Mouse (Mus musculus) heart, embryonic 10.5 days (tissue): ENCODE measurements around the gene Trpm4. TPM values are rescaled to one million over a fixed set of nuclear protein-coding genes. Genes with fewer than 3 reads are reported as not detected.

ENCODE experiments used
- DNase-seq: peaks from one replicate; pipeline ENCODE4 v3.0.0-alpha.2; 2017; ENCODE audit warnings: low spot score
- H3K27ac ChIP-seq: fragments of 300-500 bp; sonication (generic); 2 replicates; pipeline ENCODE4 v1.5.1; 2016; ENCODE audit warnings: mild to moderate bottlenecking
- H3K27me3 ChIP-seq: fragments of 300-500 bp; sonication (generic); 2 replicates; pipeline ENCODE4 v1.6.1; 2016; ENCODE audit warnings: mild to moderate bottlenecking; ENCODE audit not compliant: poor library complexity, insufficient read depth, severe bottlenecking
- H3K36me3 ChIP-seq: fragments of 300-500 bp; sonication (generic); 2 replicates; pipeline ENCODE4 v1.6.1; 2016; ENCODE audit warnings: mild to moderate bottlenecking, moderate library complexity
- H3K4me1 ChIP-seq: fragments of 300-500 bp; sonication (generic); 2 replicates; pipeline ENCODE4 v1.6.1; 2016; ENCODE audit warnings: mild to moderate bottlenecking
- H3K4me3 ChIP-seq: fragments of 300-500 bp; sonication (generic); 2 replicates; pipeline ENCODE4 v1.5.1; 2016; ENCODE audit warnings: mild to moderate bottlenecking, moderate library complexity
- H3K9me3 ChIP-seq: fragments of 300-500 bp; sonication (generic); 2 replicates; pipeline ENCODE4 v1.6.1; 2016; ENCODE audit warnings: mild to moderate bottlenecking, moderate library complexity
- WGBS: fragments of 180-500 bp; shearing (Covaris S2); methylation state at CpG from one replicate; pipeline ENCODE4 v1.1.7; 2016; 5-methylcytosine and 5-hydroxymethylcytosine counted together
- polyA plus RNA-seq: library from polyadenylated mRNA; unstranded; fragments of >200 nt; fragmentation: Nextera tagmentation; extraction: Ambion mirVana; gene quantifications from 2 replicates; pipeline ENCODE4 v1.2.1, GENCODE M21; 2016

Gene Trpm4
- polyA plus RNA-seq, 1 experiment from 2014 or later = 13.5 TPM

DNA sequence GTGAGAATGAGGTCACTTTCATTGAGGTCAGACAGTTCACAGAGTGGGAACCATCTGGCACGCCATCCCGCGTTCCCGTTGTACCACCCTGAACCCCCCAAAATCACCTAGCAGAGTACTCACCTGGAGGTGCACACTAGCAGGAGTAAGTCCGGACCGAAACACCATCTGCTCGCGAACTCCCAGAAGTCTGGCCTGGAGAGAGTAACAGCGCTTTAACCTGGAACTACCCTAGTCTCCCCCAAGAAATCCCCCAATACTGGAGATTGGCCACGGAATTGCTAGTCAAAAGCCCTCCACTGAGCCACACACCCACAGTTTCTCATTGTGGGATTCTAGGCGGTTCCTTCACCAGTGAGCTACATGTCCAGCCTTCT lies 6.5 kb upstream of the Trpm4 start:
- 4% methylated on average over 11 of the region's 11 CpGs for WGBS
- Histone ChIP-seq H3K4me1 (peaks cover 72% of the 10 kb centered on the region), H3K4me3 (peak overlapping the region; percentile 64)

DNA sequence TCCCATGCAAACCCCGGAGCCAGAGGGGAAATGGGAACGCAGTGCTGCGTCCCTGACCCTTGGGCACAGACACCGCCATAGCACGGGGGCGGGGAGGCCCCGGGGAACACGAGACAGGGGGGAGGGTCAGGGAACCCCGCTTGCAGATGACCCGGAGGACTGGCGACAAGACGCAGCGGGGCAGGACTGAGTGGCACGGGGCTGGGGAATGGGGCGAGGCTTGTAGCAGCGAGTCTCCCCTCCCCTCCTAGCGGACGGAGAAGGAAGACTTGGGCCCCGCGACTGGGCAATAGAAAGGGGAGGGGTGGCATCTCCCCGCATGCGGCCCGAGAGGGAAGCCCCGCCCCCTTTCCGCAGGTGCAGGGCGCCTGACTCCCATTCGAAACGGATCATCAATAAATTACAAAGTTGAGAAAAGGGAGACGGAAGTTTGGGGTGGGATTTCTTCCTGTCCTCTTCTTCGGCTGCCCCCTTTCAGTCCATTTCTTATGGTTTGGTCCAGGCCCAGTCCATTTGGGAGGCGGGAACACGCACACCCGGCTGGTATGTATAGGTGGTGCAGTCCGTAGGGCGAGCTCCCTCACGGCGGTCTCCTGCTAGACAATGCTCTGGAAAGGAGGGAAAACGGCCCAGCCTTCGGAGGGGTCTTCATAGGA lies 6.0 kb upstream of the Trpm4 start:
- peaks cover 77% of the 10 kb centered on the region for H3K4me1 ChIP-seq
- H3K27ac ChIP-seq = peak overlapping the region; percentile 89
- under 1% methylated on average over 34 of the region's 39 CpGs for WGBS
- H3K27me3 ChIP-seq = peaks cover 26% of the 10 kb centered on the region
- H3K36me3 ChIP-seq = no peaks in the 10 kb centered on the region
- H3K4me3 ChIP-seq = peak overlapping the region; percentile 64
- peak; percentile 92 for DNase-seq
- no peaks in the 10 kb centered on the region for H3K9me3 ChIP-seq

More for the DNA sequence above, 6.5 kb upstream of the Trpm4 start:
- peak overlapping the region; percentile 89 for H3K27ac ChIP-seq
- H3K36me3 ChIP-seq = no peaks in the 10 kb centered on the region
- DNase-seq = no peak
- no peaks in the 10 kb centered on the region for H3K9me3 ChIP-seq
- peaks cover 26% of the 10 kb centered on the region for H3K27me3 ChIP-seq

DNA sequence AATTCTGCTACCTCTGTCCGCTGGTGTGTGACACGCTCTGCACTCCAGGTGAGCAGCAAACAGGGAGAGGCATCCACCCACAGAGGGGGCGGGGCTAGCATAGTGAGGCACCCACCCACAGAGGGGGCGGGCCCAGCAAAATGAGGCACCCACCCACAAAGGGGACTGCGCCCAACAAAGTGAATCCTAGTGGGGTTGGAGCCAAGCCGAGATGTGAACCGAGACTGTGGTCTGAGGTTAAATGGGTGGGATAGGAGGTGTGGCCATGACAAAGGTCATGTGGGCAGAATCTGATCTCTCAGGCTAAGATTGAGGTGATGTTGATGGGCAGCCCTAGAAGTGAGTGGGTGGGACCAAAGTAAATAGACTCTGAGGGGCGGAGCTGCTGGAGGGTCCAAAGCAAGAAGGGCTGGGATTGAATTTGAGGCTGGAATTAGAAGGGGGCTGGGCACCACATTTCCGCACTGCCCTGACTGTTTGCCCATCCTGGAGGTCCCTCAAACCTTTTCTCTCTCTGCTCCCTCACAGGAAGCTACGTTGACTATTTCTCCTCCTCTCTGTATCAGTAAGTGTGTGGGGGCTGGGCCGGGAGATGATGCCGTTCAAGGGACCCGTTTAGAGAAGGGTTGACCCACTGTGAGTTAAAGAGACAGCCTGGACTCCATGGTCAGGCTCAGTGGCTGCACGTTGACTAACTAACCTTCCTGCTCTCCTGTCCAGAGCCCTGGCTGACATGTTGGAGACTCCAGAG lies 4.8 kb upstream of the Trpm4 start:
- WGBS = 3% methylated on average over 14 of the region's 14 CpGs

DNA sequence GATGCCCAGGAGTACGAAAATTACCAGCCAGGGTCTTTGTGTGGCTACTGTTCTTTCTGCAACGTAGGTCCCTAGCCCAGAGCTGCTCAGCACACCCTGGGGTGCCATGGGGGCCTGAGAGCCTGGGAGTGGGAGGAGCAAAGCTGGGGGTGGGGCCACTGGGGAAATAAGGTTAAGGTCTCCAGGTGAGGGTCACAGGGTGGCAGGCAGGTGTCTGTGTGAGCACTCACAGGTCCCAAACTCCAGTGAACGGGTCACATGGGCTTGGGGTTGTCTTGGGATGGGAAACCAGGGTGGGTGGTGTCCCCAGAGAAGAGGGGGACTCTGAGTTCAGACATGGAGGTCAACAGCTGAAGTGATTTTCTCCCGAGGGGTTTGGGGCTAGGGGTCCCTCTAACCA lies 3.9 kb upstream of the Trpm4 start:
- Histone ChIP-seq H3K4me1 (peaks cover 90% of the 10 kb centered on the region), H3K9me3 (no peaks in the 10 kb centered on the region), H3K4me3 (peak overlapping the region; percentile 64), H3K36me3 (no peaks in the 10 kb centered on the region), H3K27me3 (0 out of 2 replicates have a peak, but pooled peaks cover 16% of the 10 kb centered on the region), H3K27ac (peak overlapping the region; percentile 48; the same call in 1 of the 2 replicates)
- 14% methylated on average over 4 of the region's 4 CpGs for WGBS
- DNase-seq = no peak

More for the DNA sequence above, 4.8 kb upstream of the Trpm4 start:
- H3K4me3 ChIP-seq = peak overlapping the region; percentile 64
- no peaks in the 10 kb centered on the region for H3K9me3 ChIP-seq
- peaks cover 22% of the 10 kb centered on the region for H3K27me3 ChIP-seq
- H3K36me3 ChIP-seq = no peaks in the 10 kb centered on the region
- peaks cover 83% of the 10 kb centered on the region for H3K4me1 ChIP-seq
- H3K27ac ChIP-seq = peak overlapping the region; percentile 89
- DNase-seq = no peak

DNA sequence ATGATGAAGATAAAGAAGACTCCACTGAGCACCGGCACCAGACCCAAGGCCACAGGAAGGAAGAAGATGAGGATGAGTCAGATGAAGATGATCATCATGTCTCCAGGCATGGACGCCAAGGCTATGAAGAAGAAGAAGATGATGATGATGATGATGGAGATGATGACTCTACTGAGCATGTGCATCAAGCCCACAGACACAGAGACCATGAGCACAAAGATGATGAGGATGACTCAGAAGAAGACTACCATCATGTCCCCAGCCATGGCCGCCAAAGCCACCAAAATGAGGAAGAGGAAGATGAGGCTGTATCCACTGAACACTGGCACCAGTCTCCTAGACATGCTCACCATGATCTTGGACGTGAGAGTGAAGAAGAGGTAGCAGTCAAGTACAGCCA lies 2.7 kb upstream of the Trpm4 start:
- no peaks in the 10 kb centered on the region for H3K9me3 ChIP-seq
- H3K4me1 ChIP-seq = peaks cover 97% of the 10 kb centered on the region
- 93% methylated on average over 4 of the region's 4 CpGs for WGBS
- no peak for DNase-seq
- no peaks in the 10 kb centered on the region for H3K36me3 ChIP-seq
- peak overlapping the region; percentile 64; the same call in 1 of the 2 replicates for H3K4me3 ChIP-seq
- no peak overlapping the region; the same call in 1 of the 2 replicates for H3K27ac ChIP-seq
- H3K27me3 ChIP-seq = 0 out of 2 replicates have a peak, but pooled peaks cover 16% of the 10 kb centered on the region

DNA sequence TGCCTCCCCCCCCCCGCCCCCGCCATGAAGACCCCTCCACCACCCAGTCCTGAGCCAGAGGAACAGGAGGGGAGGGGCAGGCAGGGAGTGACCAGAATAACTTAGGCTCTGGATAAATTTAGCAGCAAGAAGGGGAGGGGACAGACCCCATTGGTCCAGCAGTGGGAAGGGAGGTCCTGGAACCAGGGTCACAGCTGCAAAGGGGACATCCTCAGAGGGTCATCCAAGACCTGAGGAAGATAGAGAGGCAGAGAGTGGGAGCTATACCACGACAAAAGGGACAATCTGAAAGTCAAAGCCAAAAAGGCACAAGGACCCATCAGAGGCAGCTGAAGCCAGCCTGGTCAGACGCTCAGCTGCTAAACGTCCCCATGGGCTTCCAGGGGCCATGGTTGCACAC lies 1.5 kb upstream of the Trpm4 start, which contains the start of gene Hrc:
Gene Hrc (plus strand): TSS at position 235 of the 400 bp plus-strand sequence.
- H3K9me3 ChIP-seq = no peaks in the 10 kb centered on the region
- H3K36me3 ChIP-seq = no peaks in the 10 kb centered on the region
- peak within 1 kb of the TSS; percentile 88 for H3K27ac ChIP-seq
- peaks cover 97% of the 10 kb centered on the region for H3K4me1 ChIP-seq
- DNase-seq = no peak
- 19% methylated on average over 5 of the region's 5 CpGs for WGBS
- H3K27me3 ChIP-seq = 0 out of 2 replicates have a peak, but pooled peaks cover 16% of the 10 kb centered on the region
- H3K4me3 ChIP-seq = peak within 1 kb of the TSS; percentile 69

DNA sequence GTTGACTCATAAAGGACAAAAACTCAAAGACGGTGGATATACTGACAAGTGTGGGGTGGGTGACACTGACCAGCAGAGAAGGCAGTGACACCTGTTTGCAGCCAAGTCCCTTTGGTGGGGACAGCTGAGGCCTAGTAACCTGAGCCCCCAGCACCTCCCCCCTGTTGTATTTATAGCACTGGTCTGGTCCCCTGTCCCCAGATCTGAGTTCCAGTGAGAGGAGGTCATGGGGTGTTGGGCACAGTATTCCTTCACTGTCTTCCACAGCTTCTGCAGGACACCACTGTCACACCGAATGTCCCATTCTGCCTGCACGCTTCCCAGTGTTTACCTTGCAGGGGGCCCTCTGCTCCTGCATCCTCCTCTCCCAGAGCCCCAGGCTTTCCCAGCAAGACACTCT lies 1.0 kb upstream of the Trpm4 start:
- Histone ChIP-seq H3K27ac (peak overlapping the region; percentile 88), H3K36me3 (no peaks in the 10 kb centered on the region), H3K27me3 (0 out of 2 replicates have a peak, but pooled peaks cover 16% of the 10 kb centered on the region), H3K4me1 (peaks cover 93% of the 10 kb centered on the region), H3K4me3 (peak overlapping the region; percentile 69), H3K9me3 (no peaks in the 10 kb centered on the region)
- DNase-seq = no peak
- 15% methylated on average over 3 of the region's 3 CpGs for WGBS

DNA sequence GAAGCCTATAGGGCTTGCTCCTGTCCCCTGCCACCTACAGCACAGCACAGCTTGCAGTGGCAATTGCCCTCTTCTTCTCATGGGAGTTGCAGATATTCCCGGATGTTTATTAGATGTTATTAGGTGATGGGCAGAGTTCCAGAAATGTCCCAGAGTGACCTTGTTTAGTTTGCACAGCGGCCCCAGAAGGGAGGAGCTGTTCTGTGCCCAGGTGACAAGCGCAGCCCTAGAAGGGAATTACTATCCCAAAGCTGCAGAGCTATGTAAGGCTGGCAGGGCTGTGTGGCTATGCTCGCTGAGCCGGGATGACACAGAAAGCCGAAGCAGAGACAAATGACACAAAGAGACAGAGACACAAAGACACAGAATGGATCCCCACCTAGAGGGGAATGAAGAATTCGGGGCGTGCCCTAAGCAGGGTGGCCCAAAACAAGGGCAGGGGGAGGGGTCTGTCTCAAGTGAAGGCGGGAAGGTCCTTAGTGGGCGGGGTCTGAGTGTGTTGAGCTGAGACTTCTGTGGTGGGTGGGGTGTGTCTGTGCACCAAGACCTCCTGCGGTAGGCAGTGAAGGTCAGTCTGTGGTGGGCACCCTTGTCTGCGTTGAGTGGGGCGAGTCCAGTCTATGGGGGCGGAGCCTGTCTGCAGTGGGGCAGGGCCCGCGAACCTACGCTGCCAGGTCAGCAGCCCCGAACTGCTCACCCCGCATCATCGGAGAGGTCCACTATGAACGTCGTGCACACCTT lies 725 bp downstream of the Trpm4 start:
- Histone ChIP-seq H3K27me3 (0 out of 2 replicates have a peak, but pooled peaks cover 8% of the 10 kb centered on the region), H3K9me3 (no peaks in the 10 kb centered on the region), H3K4me3 (peak overlapping the region; percentile 69), H3K4me1 (peaks cover 83% of the 10 kb centered on the region), H3K27ac (peak overlapping the region; percentile 88), H3K36me3 (no peaks in the 10 kb centered on the region)
- 2% methylated on average over 22 of the region's 22 CpGs for WGBS
- peak; percentile 88 for DNase-seq

DNA sequence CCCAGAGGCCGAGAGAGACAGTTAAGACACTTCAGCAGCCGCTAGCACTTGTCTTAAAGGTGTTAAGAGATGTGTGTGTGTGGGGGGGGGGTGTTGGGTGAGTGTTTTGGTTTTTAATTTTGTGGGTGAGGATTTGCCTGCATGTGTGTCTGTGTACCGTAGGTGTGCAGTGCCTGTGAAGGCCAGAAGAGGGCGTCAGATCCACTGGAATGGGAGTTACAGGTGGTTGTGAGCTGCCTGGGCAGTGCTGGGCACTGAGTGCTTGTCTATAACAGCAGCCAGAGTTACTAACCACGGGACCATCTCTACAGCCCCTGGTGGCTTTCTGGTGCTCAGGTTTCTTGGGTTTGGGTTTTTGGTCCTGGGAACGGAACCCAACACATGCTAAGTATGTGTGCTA lies 2.1 kb downstream of the Trpm4 start:
- DNase-seq = no peak
- Histone ChIP-seq H3K4me1 (peaks cover 78% of the 10 kb centered on the region), H3K36me3 (peaks cover 9% of the 10 kb centered on the region), H3K9me3 (no peaks in the 10 kb centered on the region), H3K27ac (no peak overlapping the region), H3K4me3 (0 out of 2 replicates have a peak overlapping the region, but pooled peaks have one; percentile 0), H3K27me3 (no peaks in the 10 kb centered on the region)
- 66% methylated on average over 6 of the region's 6 CpGs for WGBS

DNA sequence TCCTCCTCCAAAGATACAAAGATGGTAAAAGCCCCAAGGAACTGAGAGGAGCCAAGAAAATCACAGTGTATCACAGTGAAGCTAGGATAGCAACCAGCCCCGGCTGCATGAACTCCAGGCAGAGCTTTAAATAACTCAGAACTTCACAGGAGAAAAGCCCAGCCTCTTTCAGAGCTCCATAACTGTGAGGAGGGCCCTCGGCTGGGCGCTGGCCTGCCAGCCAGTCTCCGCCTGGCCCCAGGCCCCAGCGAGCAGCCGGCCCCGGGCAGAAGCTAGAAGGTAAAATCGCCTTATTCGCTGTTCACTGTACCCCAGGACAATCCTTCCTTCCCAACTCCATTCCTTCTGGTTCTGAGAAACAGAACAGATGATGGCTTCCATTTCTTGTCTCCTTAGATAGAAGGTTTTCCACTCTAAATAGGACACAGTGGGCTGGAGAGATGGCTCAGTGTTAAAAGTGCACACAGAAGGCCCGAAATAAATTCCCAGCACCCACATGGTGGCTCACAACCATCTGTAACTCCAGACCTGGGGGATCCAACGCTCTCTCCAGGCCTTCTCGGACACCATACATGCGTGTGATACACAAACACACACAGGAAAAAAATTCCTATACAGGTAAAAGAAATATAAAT lies 4.6 kb downstream of the Trpm4 start:
- Histone ChIP-seq H3K27ac (peak overlapping the region; percentile 79), H3K4me1 (peaks cover 53% of the 10 kb centered on the region), H3K4me3 (no peak overlapping the region; the same call in 1 of the 2 replicates), H3K27me3 (no peaks in the 10 kb centered on the region), H3K9me3 (no peaks in the 10 kb centered on the region), H3K36me3 (peaks cover 28% of the 10 kb centered on the region)
- no peak for DNase-seq
- WGBS = 67% methylated on average over 13 of the region's 13 CpGs

DNA sequence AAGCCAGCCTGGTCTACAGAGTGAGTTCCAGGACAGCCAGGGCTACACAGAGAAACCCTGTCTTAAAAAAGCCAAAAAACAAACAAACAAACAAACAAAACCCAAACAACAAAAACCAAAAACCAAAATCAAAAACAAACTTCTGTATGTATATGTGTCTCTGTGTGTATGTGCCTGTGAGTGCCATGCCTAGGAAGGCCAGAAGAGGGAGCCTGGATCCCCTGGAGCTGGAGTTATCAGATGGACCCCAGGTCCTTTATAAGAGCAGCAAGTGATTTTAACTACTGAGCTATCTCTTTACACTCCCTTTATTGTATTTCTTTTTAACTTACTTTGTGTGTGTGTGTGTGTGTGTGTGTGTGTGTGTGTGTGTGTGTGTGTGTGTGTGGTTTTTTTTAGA lies 7.8 kb downstream of the Trpm4 start:
- Histone ChIP-seq H3K27ac (no peak overlapping the region), H3K36me3 (peaks cover 58% of the 10 kb centered on the region)

DNA sequence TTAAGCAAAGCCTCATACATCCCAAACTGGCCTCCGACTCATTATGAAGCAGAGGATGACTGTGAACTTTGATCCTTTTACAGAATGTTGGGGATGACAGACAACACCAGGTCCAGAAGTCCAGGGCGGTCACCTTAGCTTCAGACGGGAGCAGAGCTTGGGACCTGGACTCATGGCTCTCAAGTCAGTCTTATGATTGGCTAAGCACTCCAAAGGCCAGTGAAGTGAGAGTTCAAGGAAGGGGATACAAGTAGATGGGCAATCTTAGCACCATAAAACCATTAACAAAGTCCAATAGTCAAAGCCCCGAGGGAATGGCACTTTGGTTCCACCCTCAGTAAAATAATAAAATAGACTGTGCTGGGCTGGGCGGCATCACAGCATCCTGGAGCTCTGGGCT lies 10.5 kb downstream of the Trpm4 start:
- no peak overlapping the region for H3K27ac ChIP-seq
- WGBS = 91% methylated on average over 5 of the region's 5 CpGs
- peaks cover 80% of the 10 kb centered on the region for H3K36me3 ChIP-seq
- no peaks in the 10 kb centered on the region for H3K27me3 ChIP-seq
- H3K9me3 ChIP-seq = no peaks in the 10 kb centered on the region
- H3K4me3 ChIP-seq = no peak overlapping the region
- peaks cover 8% of the 10 kb centered on the region for H3K4me1 ChIP-seq
- DNase-seq = no peak

More for the DNA sequence above, 7.8 kb downstream of the Trpm4 start:
- Histone ChIP-seq H3K27me3 (no peaks in the 10 kb centered on the region), H3K4me1 (peaks cover 23% of the 10 kb centered on the region), H3K4me3 (no peak overlapping the region), H3K9me3 (no peaks in the 10 kb centered on the region)
- no peak for DNase-seq
